Comparison of ENCODE assay signal across 25 mouse cellular contexts in the genomic region with DNA sequence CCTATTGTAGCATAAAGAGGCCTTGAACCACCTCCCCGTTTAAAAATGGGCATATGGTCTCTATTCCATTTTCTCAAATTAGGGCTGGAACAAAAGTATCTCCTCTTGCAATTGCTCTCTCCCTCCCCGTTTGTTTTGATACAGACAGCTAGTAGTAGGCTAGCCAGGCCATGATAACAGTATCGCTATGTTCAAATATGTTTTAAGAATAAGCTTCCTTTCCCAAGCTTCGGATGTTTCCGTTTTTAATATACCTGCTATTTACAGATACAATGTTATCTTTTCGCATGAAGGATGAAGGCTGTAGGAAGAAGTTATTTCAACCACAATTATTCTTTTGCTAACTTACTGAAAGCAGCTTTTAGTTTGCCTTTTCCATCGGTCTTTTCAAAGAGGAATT. TPM values are rescaled to one million over a fixed set of nuclear protein-coding genes. Genes with fewer than 3 reads are reported as not detected.
A peak's percentile ranks its signal among the peaks of the same experiment; 100 is the strongest.
DNase-seq lines count a peak whose midpoint lies in the region; ATAC-seq and TF ChIP-seq lines count a peak whose summit lies in the region.
"Had no signal": no experiment of that assay in that cellular context is flagged by ENCODE, and none has a peak within 500 bp of the region (broad histone marks: within the 10 kb centered on the region; RNA-seq: fewer than 3 reads in every experiment).

No protein-coding gene starts in this region.

- H3K27ac ChIP-seq in MEL (ENCODE audit: control insufficient read depth, low read depth, low read length), result peak overlapping the region; percentile 70
- H3K27ac ChIP-seq in liver, postnatal 0 days (ENCODE audit: low read depth), result no peak overlapping the region

- H3K9ac ChIP-seq in MEL (ENCODE audit: control insufficient read depth, low read depth, low read length, poor library complexity, severe bottlenecking), result 0 out of 2 replicates have a peak overlapping the region, but pooled peaks have one; percentile 1
- H3K9ac ChIP-seq in liver, postnatal 0 days (replicated peaks), result no peak overlapping the region

- no peak for TF ChIP-seq RAD21 in MEL (IDR thresholded peaks at IDR 0.05; ENCODE audit: low read depth, low read length)

- no peak for ATAC-seq in liver, postnatal 0 days
- ATAC-seq: activated CD4-positive, CD25-positive, alpha-beta regulatory T cell, adult 4 months; CD4-positive, CD25-positive, alpha-beta regulatory T cell, adult 4 months; Patski had no signal

- H3K27me3 ChIP-seq in MEL (ENCODE audit: control insufficient read depth in 1 of 2, insufficient read depth in 2 of 2, low read length in 2 of 2), result no peaks in the 10 kb centered on the region
- no peaks in the 10 kb centered on the region for H3K27me3 ChIP-seq in liver, postnatal 0 days (ENCODE audit: insufficient read depth, low read length)
- H3K27me3 ChIP-seq: CH12.LX, Patski had no signal

- WGBS in liver, postnatal 0 days (ENCODE audit: insufficient replicate concordance), result 70% methylated on average over 7 of the region's 7 CpGs

- TF ChIP-seq CTCF in MEL (IDR thresholded peaks at IDR 0.05 in 2 of 3, conservative IDR thresholded peaks at IDR 0.05 in 1 of 3; ENCODE audit: control insufficient read depth in 1 of 3, insufficient read depth in 1 of 3, low read depth in 2 of 3, low read length in 3 of 3, poor library complexity in 1 of 3, severe bottlenecking in 1 of 3), result no peak
- TF ChIP-seq CTCF in liver, postnatal 0 days (IDR thresholded peaks at IDR 0.05; ENCODE audit: low read depth), result no peak

- peak; percentile 64 for DNase-seq in MEL (ENCODE audit: low read depth, low spot score)
- peak; percentile 46 for DNase-seq in MEL-GATA-1-ER (ENCODE audit: extremely low read depth, low read depth)
- no peak for DNase-seq in lung, postnatal 14 days
- no peak for DNase-seq in liver, postnatal 0 days
- DNase-seq: adrenal gland, adult 2 months; adrenal gland, adult 8-10 months; adrenal gland, postnatal 10 days; adrenal gland, postnatal 14 days; adrenal gland, postnatal 25 days; adrenal gland, postnatal 36 days; B cell, adult 2 months; cerebellum, adult 11 months; cerebellum, adult 11-12 months; cerebellum, adult 18-20 months; cerebellum, adult 2 months; cerebellum, adult 8-10 months had no signal

- TF ChIP-seq EP300 in MEL (IDR thresholded peaks at IDR 0.05; ENCODE audit: low read depth in 1 of 2, low read length in 2 of 2), result peak; percentile 89 to 91
- no peak for TF ChIP-seq EP300 in liver, postnatal 0 days (IDR thresholded peaks at IDR 0.05; ENCODE audit: low read depth)

- H3K36me3 ChIP-seq in MEL (ENCODE audit: control insufficient read depth in 1 of 2, insufficient read depth in 2 of 2, low read length in 2 of 2), result peaks cover 0 to 25% of the 10 kb centered on the region in 2 experiments; a peak in 2 of 4 replicates
- no peaks in the 10 kb centered on the region for H3K36me3 ChIP-seq in liver, postnatal 0 days (replicated peaks; ENCODE audit: insufficient read depth, low read length)
- H3K36me3 ChIP-seq: G1E had no signal

- peak overlapping the region; percentile 23 to 34; a peak in 3 of 4 replicates for H3K4me3 ChIP-seq in MEL (ENCODE audit: control insufficient read depth in 1 of 2, insufficient read depth in 1 of 2, low read depth in 2 of 2, low read length in 2 of 2)
- H3K4me3 ChIP-seq in liver, postnatal 0 days (ENCODE audit: low read depth, low read length), result no peak overlapping the region

- H3K4me1 ChIP-seq in MEL (ENCODE audit: control insufficient read depth in 1 of 2, insufficient read depth in 2 of 2, low read length in 2 of 2), result peaks cover 9 to 23% of the 10 kb centered on the region in 2 experiments
- H3K4me1 ChIP-seq in liver, postnatal 0 days (ENCODE audit: insufficient read depth), result no peaks in the 10 kb centered on the region

- no peaks in the 10 kb centered on the region for H3K9me3 ChIP-seq in MEL (replicated peaks; ENCODE audit: insufficient read depth, low read length)
- no peaks in the 10 kb centered on the region for H3K9me3 ChIP-seq in liver, postnatal 0 days (ENCODE audit: low read length)
- H3K9me3 ChIP-seq: G1E had no signal

- H3K4me2 ChIP-seq in liver, postnatal 0 days (ENCODE audit: low read depth, low read length), result no peak overlapping the region

- H3K79me2 ChIP-seq in MEL (ENCODE audit: control insufficient read depth, insufficient read depth, low read length, poor library complexity), result no peaks in the 10 kb centered on the region

- no peak for TF ChIP-seq POLR2A in MEL (IDR thresholded peaks at IDR 0.05; ENCODE audit: control insufficient read depth in 1 of 2, insufficient read depth in 1 of 2, low read depth in 1 of 2, low read length in 2 of 2, poor library complexity in 1 of 2)

TF ChIP-seq in MEL, 35 proteins besides CTCF, POLR2A, EP300 and RAD21:
- TF ChIP-seq ETS1 (IDR thresholded peaks at IDR 0.05; ENCODE audit: low read depth, low read length), result peak; percentile 79
- peak; percentile 21; the same call in 1 of the 2 replicates for TF ChIP-seq MXI1 (IDR thresholded peaks at IDR 0.05; ENCODE audit: low read depth, low read length)
- no peak for TF ChIP-seq MAFK (IDR thresholded peaks at IDR 0.05; ENCODE audit: borderline replicate concordance, low read depth, low read length)
- TF ChIP-seq ZC3H11A (IDR thresholded peaks at IDR 0.05; ENCODE audit: low read depth, low read length), result no peak
- TF ChIP-seq MYC (IDR thresholded peaks at IDR 0.05; ENCODE audit: low read depth, low read length), result no peak
- TF ChIP-seq TAL1 (IDR thresholded peaks at IDR 0.05; ENCODE audit: low read length), result peak; percentile 57
- TF ChIP-seq SIN3A (IDR thresholded peaks at IDR 0.05; ENCODE audit: low read length), result peak; percentile 46
- TF ChIP-seq CHD2 (IDR thresholded peaks at IDR 0.05; ENCODE audit: low read length), result no peak
- TF ChIP-seq MEF2A (IDR thresholded peaks at IDR 0.05; ENCODE audit: extremely low read depth, insufficient replicate concordance, low read depth, low read length, poor library complexity, severe bottlenecking), result no peak
- TF ChIP-seq ZNF384 (IDR thresholded peaks at IDR 0.05; ENCODE audit: low read depth, low read length), result no peak
- TF ChIP-seq USF2 (IDR thresholded peaks at IDR 0.05; ENCODE audit: borderline replicate concordance in 1 of 2, insufficient read depth in 1 of 2, low read depth in 1 of 2, low read length in 2 of 2), result no peak
- peak; percentile 88 for TF ChIP-seq GATA1 (IDR thresholded peaks at IDR 0.05; ENCODE audit: low read depth, low read length)
- TF ChIP-seq NELFE (IDR thresholded peaks at IDR 0.05; ENCODE audit: low read depth, low read length), result no peak
- TF ChIP-seq JUND (IDR thresholded peaks at IDR 0.05; ENCODE audit: low read depth, low read length), result no peak
- TF ChIP-seq HCFC1 (IDR thresholded peaks at IDR 0.05; ENCODE audit: low read depth, low read length), result no peak
- TF ChIP-seq MYB (IDR thresholded peaks at IDR 0.05; ENCODE audit: low read depth, low read length), result no peak
- TF ChIP-seq KAT2A (conservative IDR thresholded peaks at IDR 0.05; ENCODE audit: low read depth, low read length), result no peak
- TF ChIP-seq TBP (IDR thresholded peaks at IDR 0.05; ENCODE audit: low read depth, low read length), result no peak
- peak; percentile 92 for TF ChIP-seq TCF12 (IDR thresholded peaks at IDR 0.05; ENCODE audit: low read depth, low read length)
- TF ChIP-seq E2F4 (IDR thresholded peaks at IDR 0.05; ENCODE audit: borderline replicate concordance, low read depth, low read length), result no peak

RNA-seq across cellular contexts. Expression of a gene that starts 19.7 kb away (rescaled TPM):
- total RNA-seq in MEL (2012; rRNA removed), result not detected in 2 replicates
- not detected for polyA plus RNA-seq in MEL (2012; ENCODE audit: insufficient read depth in 1 of 2, insufficient read length in 2 of 2, low read depth in 1 of 2, low replicate concordance in 2 of 2, missing spikeins in 1 of 2)
- 5.1 and 5.6 TPM in 2 replicates for polyA plus RNA-seq in liver, postnatal 0 days (2015; fragmentation: Nextera tagmentation; extraction: Ambion mirVana)
- total RNA-seq: adrenal gland, adult 18-20 months; adrenal gland, adult 2 months; adrenal gland, adult 8-10 months; adrenal gland, postnatal 25 days; adrenal gland, postnatal 36 days; CH12.LX; ES-E14 had no signal
- polyA plus RNA-seq: activated CD4-positive, CD25-positive, alpha-beta regulatory T cell, adult 4 months; adrenal gland, adult 2 months; brain, embryonic 14.5 days; C2C12; cerebellum, adult 2 months; G1E; Patski had no signal

RNA-seq across cellular contexts. Expression of a gene that starts 34.6 kb away (rescaled TPM):
- total RNA-seq in MEL (2012; rRNA removed), result 6.5 and 7.5 TPM in 2 replicates
- 1 to 10 TPM in 1 of 2 experiments, not detected in 1; 4.6 TPM for polyA plus RNA-seq in MEL (2012; ENCODE audit: insufficient read depth in 1 of 2, insufficient read length in 2 of 2, low read depth in 1 of 2, low replicate concordance in 2 of 2, missing spikeins in 1 of 2)
- polyA plus RNA-seq in liver, postnatal 0 days (2015; fragmentation: Nextera tagmentation; extraction: Ambion mirVana), result 4.4 and 5.0 TPM in 2 replicates

RNA-seq across cellular contexts. Expression of a gene that starts 34.8 kb away (rescaled TPM):
- total RNA-seq in MEL (2012; rRNA removed), result 206 and 207 TPM in 2 replicates
- polyA plus RNA-seq in MEL (2012; ENCODE audit: insufficient read depth in 1 of 2, insufficient read length in 2 of 2, low read depth in 1 of 2, low replicate concordance in 2 of 2, missing spikeins in 1 of 2), result 100 to 1,000 TPM in 1 of 2 experiments, not detected in 1; 158 TPM
- polyA plus RNA-seq in liver, postnatal 0 days (2015; fragmentation: Nextera tagmentation; extraction: Ambion mirVana), result 28.2 and 29.8 TPM in 2 replicates

Comparison
In these comparisons a context has a peak if more than half of its experiments do, and no peak if none do; other contexts are left out.
1. DNase-seq: peak in MEL (single experiment) and MEL-GATA-1-ER (single experiment); none in lung, postnatal 14 days (single experiment) and liver, postnatal 0 days (single experiment).